Mouse (Mus musculus): Measurements from ENCODE around the gene Sh3bgrl2.

DNA sequence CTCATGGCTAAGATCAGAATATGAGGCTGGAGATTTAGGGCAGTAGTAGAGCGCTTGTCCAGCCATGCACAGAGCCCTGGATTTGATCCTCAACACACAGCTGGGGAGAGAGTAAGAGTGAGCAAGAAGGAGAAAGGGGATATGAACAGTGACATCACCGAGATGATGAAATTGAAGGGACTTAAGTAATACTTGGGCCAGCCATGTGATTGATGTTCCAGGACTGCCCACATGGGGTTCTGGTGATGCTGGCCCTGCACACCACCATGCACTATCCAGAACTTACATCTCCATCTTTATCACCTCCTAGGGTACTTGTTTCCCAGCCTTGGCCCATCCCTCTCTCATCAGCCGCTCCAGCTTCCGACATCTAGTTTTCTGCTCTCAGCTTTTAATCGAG lies 20.0 kb downstream of the Sh3bgrl2 start:
- TF ChIP-seq HCFC1 (IDR thresholded peaks at IDR 0.05; ENCODE audit: borderline replicate concordance, insufficient read depth, low read length) (no peak), MAFK (IDR thresholded peaks at IDR 0.05; ENCODE audit: insufficient read depth, low read depth, low read length) (no peak), ZNF384 (IDR thresholded peaks at IDR 0.05; ENCODE audit: low read depth, low read length) (no peak)
